Mouse (Mus musculus) E14TG2a.4 (cell line): Measurements from ENCODE around the gene Dolpp1.

Experiments
- CTCF ChIP-seq: conservative IDR thresholded peaks from 2 replicates; pipeline ENCODE4 v1.5.1; 2014; ENCODE audit warnings: low read length
- NANOG ChIP-seq: IDR thresholded peaks from 2 replicates; pipeline ENCODE4 v1.6.1; 2014; ENCODE audit warnings: borderline replicate concordance, low read length, mixed read lengths

DNA sequence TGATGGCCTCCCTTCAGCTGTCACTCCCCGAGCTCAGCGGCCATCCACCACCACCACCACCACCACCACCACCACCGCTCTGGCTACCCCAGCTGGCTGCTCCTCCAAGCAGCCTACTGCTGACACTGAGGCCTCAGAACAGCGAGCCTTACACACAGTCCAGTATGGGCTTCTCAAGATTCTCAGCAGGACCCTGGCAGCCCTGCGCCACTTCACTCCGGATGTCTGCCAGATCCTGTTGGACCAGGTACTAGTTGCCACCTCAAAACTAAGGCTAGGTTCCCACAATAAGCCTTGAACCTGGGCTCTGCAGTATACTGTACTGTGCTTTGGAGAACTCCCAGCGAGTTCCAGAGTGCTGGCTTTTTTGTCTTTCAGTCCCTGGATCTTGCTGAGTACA, 49.5 kb upstream of the Dolpp1 start:
- TF ChIP-seq CTCF, result no peak
- no peak for TF ChIP-seq NANOG
